Mouse (Mus musculus) forebrain, embryonic 10.5 days (tissue): Measurements from ENCODE around the gene Yipf3. TPM values are rescaled to one million over a fixed set of nuclear protein-coding genes. Genes with fewer than 3 reads are reported as not detected.

Source experiments
- DNase-seq: peaks from one replicate; pipeline ENCODE4 v3.0.0-alpha.2; 2017; ENCODE audit warnings: low spot score; ENCODE audit errors: extremely low spot score
- H3K27ac ChIP-seq: fragments of 300-500 bp; sonication (generic); 2 replicates; pipeline ENCODE4 v1.5.1; 2016; ENCODE audit warnings: mild to moderate bottlenecking
- H3K27me3 ChIP-seq: fragments of 300-500 bp; sonication (generic); 2 replicates; pipeline ENCODE4 v1.6.1; 2016; ENCODE audit warnings: mild to moderate bottlenecking; ENCODE audit not compliant: poor library complexity, severe bottlenecking
- H3K36me3 ChIP-seq: fragments of 300-500 bp; sonication (generic); replicated peaks from 2 replicates; pipeline ENCODE4 v1.6.1; 2016; ENCODE audit warnings: mild to moderate bottlenecking, moderate library complexity
- H3K4me1 ChIP-seq: fragments of 300-500 bp; sonication (generic); 2 replicates; pipeline ENCODE4 v1.6.1; 2016
- H3K4me3 ChIP-seq: fragments of 300-500 bp; sonication (generic); 2 replicates; pipeline ENCODE4 v1.5.1; 2016; ENCODE audit warnings: mild to moderate bottlenecking, moderate library complexity
- H3K9me3 ChIP-seq: fragments of 300-500 bp; sonication (generic); 2 replicates; pipeline ENCODE4 v1.6.1; 2016; ENCODE audit warnings: mild to moderate bottlenecking, moderate library complexity
- WGBS: fragments of 180-500 bp; shearing (Covaris S2); methylation state at CpG from one replicate; pipeline ENCODE4 v1.1.7; 2016; 5-methylcytosine and 5-hydroxymethylcytosine counted together
- polyA plus RNA-seq: library from polyadenylated mRNA; unstranded; fragments of >200 nt; fragmentation: Nextera tagmentation; extraction: Ambion mirVana; gene quantifications from 2 replicates; pipeline ENCODE4 v1.2.1, GENCODE M21; 2016

Gene Yipf3
- polyA plus RNA-seq, 1 experiment from 2014 or later, result 72.5 TPM

GRCm38 (mm10) chr17:46277586-46277985, 29.7 kb downstream of the Yipf3 start:
- no peak overlapping the region for H3K4me3 ChIP-seq
- H3K9me3 ChIP-seq, result no peaks in the 10 kb centered on the region
- no peak for DNase-seq
- peaks cover 46% of the 10 kb centered on the region for H3K4me1 ChIP-seq
- 66% methylated on average over 4 of the region's 4 CpGs for WGBS
- H3K27ac ChIP-seq, result no peak overlapping the region
- peaks cover 82% of the 10 kb centered on the region for H3K36me3 ChIP-seq
- no peaks in the 10 kb centered on the region for H3K27me3 ChIP-seq

GRCm38 (mm10) chr17:46278011-46278765, 30.3 kb downstream of the Yipf3 start:
- 83% methylated on average over 12 of the region's 12 CpGs for WGBS
- Histone ChIP-seq H3K4me1 (peaks cover 49% of the 10 kb centered on the region), H3K9me3 (no peaks in the 10 kb centered on the region), H3K4me3 (no peak overlapping the region), H3K36me3 (peaks cover 75% of the 10 kb centered on the region), H3K27ac (peak overlapping the region; percentile 31; the same call in 1 of the 2 replicates), H3K27me3 (no peaks in the 10 kb centered on the region)
- DNase-seq, result no peak

GRCm38 (mm10) chr17:46282483-46283123, 34.7 kb downstream of the Yipf3 start, which contains the start of gene Tjap1:
Gene Tjap1 (minus strand): TSS chr17:46283026.
- Histone ChIP-seq H3K4me1 (peaks cover 43% of the 10 kb centered on the region), H3K27me3 (no peaks in the 10 kb centered on the region), H3K9me3 (no peaks in the 10 kb centered on the region), H3K27ac (peak within 1 kb of the TSS; percentile 90), H3K36me3 (peaks cover 33% of the 10 kb centered on the region), H3K4me3 (peak within 1 kb of the TSS; percentile 90)
- DNase-seq, result peak; percentile 92
- under 1% methylated on average over 37 of the region's 37 CpGs for WGBS

- Histone ChIP-seq H3K36me3 (peaks cover 29% of the 10 kb centered on the region), H3K4me1 (peaks cover 45% of the 10 kb centered on the region), H3K27ac (peak overlapping the region; percentile 90), H3K4me3 (peak overlapping the region; percentile 90), H3K9me3 (no peaks in the 10 kb centered on the region), H3K27me3 (no peaks in the 10 kb centered on the region)
- 20% methylated on average over 9 of the region's 9 CpGs for WGBS
- no peak for DNase-seq
Observed at GRCm38 (mm10) chr17:46283140-46283539, 35.3 kb downstream of the Yipf3 start.

- 93% methylated on average over 8 of the region's 8 CpGs for WGBS
- H3K4me3 ChIP-seq, result no peak overlapping the region
- no peak for DNase-seq
- H3K27ac ChIP-seq, result no peak overlapping the region
- H3K9me3 ChIP-seq, result no peaks in the 10 kb centered on the region
- H3K36me3 ChIP-seq, result peaks cover 21% of the 10 kb centered on the region
- peaks cover 42% of the 10 kb centered on the region for H3K4me1 ChIP-seq
- H3K27me3 ChIP-seq, result no peaks in the 10 kb centered on the region
Observed at GRCm38 (mm10) chr17:46283911-46284310, 36.0 kb downstream of the Yipf3 start.

- WGBS, result 70% methylated on average over 7 of the region's 7 CpGs
- Histone ChIP-seq H3K4me3 (no peak overlapping the region), H3K27ac (no peak overlapping the region), H3K36me3 (peaks cover 13% of the 10 kb centered on the region), H3K27me3 (no peaks in the 10 kb centered on the region), H3K9me3 (no peaks in the 10 kb centered on the region), H3K4me1 (peaks cover 42% of the 10 kb centered on the region)
- no peak for DNase-seq
Observed at GRCm38 (mm10) chr17:46284653-46285052, 36.8 kb downstream of the Yipf3 start.

- H3K27ac ChIP-seq, result no peak overlapping the region
- 80% methylated on average over 6 of the region's 6 CpGs for WGBS
- DNase-seq, result no peak
- no peaks in the 10 kb centered on the region for H3K27me3 ChIP-seq
- H3K4me1 ChIP-seq, result peaks cover 42% of the 10 kb centered on the region
- peaks cover 6% of the 10 kb centered on the region for H3K36me3 ChIP-seq
- H3K9me3 ChIP-seq, result no peaks in the 10 kb centered on the region
- H3K4me3 ChIP-seq, result no peak overlapping the region
Observed at GRCm38 (mm10) chr17:46285407-46285806, 37.5 kb downstream of the Yipf3 start.

- no peaks in the 10 kb centered on the region for H3K36me3 ChIP-seq
- no peaks in the 10 kb centered on the region for H3K9me3 ChIP-seq
- peaks cover 23% of the 10 kb centered on the region for H3K4me1 ChIP-seq
- no peak overlapping the region for H3K4me3 ChIP-seq
- no peak for DNase-seq
- peak overlapping the region; percentile 56 for H3K27ac ChIP-seq
- H3K27me3 ChIP-seq, result no peaks in the 10 kb centered on the region
- WGBS, result 56% methylated on average over 11 of the region's 11 CpGs
Observed at GRCm38 (mm10) chr17:46287678-46288095, 39.8 kb downstream of the Yipf3 start.

GRCm38 (mm10) chr17:46296601-46297000, 48.7 kb downstream of the Yipf3 start:
- no peaks in the 10 kb centered on the region for H3K9me3 ChIP-seq
- peaks cover 26% of the 10 kb centered on the region for H3K4me1 ChIP-seq
- no peak overlapping the region for H3K4me3 ChIP-seq
- peaks cover 82% of the 10 kb centered on the region for H3K27me3 ChIP-seq
- 55% methylated on average over 6 of the region's 6 CpGs for WGBS
- no peaks in the 10 kb centered on the region for H3K36me3 ChIP-seq
- H3K27ac ChIP-seq, result no peak overlapping the region
- DNase-seq, result no peak

GRCm38 (mm10) chr17:46297028-46297363, 49.1 kb downstream of the Yipf3 start:
- H3K27me3 ChIP-seq, result peaks cover 82% of the 10 kb centered on the region
- WGBS, result 11% methylated on average over 6 of the region's 6 CpGs
- DNase-seq, result no peak
- peaks cover 26% of the 10 kb centered on the region for H3K4me1 ChIP-seq
- no peaks in the 10 kb centered on the region for H3K9me3 ChIP-seq
- H3K4me3 ChIP-seq, result peak overlapping the region; percentile 68
- H3K27ac ChIP-seq, result peak overlapping the region; percentile 68; the same call in 1 of the 2 replicates
- no peaks in the 10 kb centered on the region for H3K36me3 ChIP-seq

- H3K4me1 ChIP-seq, result peaks cover 26% of the 10 kb centered on the region
- H3K27ac ChIP-seq, result peak within 1 kb of the TSS; percentile 68
- peaks cover 82% of the 10 kb centered on the region for H3K27me3 ChIP-seq
- peak within 1 kb of the TSS; percentile 68 for H3K4me3 ChIP-seq
- H3K36me3 ChIP-seq, result no peaks in the 10 kb centered on the region
- DNase-seq, result peak; percentile 27
- H3K9me3 ChIP-seq, result no peaks in the 10 kb centered on the region
- under 1% methylated on average over 63 of the region's 86 CpGs for WGBS
Observed at GRCm38 (mm10) chr17:46297364-46298219, 49.7 kb downstream of the Yipf3 start, which contains the start of gene Dlk2. Gene Dlk2 (plus strand): TSS chr17:46297421.

- Histone ChIP-seq H3K27me3 (peaks cover 76% of the 10 kb centered on the region), H3K4me1 (peaks cover 26% of the 10 kb centered on the region), H3K27ac (peak overlapping the region; percentile 40; the same call in 1 of the 2 replicates), H3K4me3 (peak overlapping the region; percentile 68), H3K9me3 (no peaks in the 10 kb centered on the region), H3K36me3 (no peaks in the 10 kb centered on the region)
- DNase-seq, result peak; percentile 91
- WGBS, result 1% methylated on average over 48 of the region's 48 CpGs
Observed at GRCm38 (mm10) chr17:46298220-46298913, 50.5 kb downstream of the Yipf3 start.
